Mouse (Mus musculus) layer of hippocampus, postnatal 10 days (tissue): ENCODE results near the gene Saysd1. TPM values are rescaled to one million over a fixed set of nuclear protein-coding genes. Genes with fewer than 3 reads are reported as not detected.

Experiments used
- DNase-seq, 2 experiments: peaks; one replicate each; pipeline ENCODE4 v3.0.0; 2021; ENCODE audit warnings: low spot score in 2 of 2
- long read RNA-seq: library from polyadenylated mRNA; stranded (forward); transcript quantifications from one replicate; pipeline ENCODE4 v2.0.0, GENCODE M21; 2023
- total RNA-seq, 2 experiments: library from RNA; stranded (reverse); gene quantifications; 2 replicates each; pipeline ENCODE4 v1.2.3; 2021

The Saysd1 gene
- total RNA-seq = 1 to 10 TPM; 4.8 to 5.0 TPM
- long read RNA-seq, transcript Saysd1-201 (2 exons, 2,315 nt) = major isoform, 18 of 19 reads
- long read RNA-seq, partial matches to known transcripts = 0 of 19 reads
- long read RNA-seq, other reads (novel, unspliced or antisense) = 1 of 19 reads

DNA sequence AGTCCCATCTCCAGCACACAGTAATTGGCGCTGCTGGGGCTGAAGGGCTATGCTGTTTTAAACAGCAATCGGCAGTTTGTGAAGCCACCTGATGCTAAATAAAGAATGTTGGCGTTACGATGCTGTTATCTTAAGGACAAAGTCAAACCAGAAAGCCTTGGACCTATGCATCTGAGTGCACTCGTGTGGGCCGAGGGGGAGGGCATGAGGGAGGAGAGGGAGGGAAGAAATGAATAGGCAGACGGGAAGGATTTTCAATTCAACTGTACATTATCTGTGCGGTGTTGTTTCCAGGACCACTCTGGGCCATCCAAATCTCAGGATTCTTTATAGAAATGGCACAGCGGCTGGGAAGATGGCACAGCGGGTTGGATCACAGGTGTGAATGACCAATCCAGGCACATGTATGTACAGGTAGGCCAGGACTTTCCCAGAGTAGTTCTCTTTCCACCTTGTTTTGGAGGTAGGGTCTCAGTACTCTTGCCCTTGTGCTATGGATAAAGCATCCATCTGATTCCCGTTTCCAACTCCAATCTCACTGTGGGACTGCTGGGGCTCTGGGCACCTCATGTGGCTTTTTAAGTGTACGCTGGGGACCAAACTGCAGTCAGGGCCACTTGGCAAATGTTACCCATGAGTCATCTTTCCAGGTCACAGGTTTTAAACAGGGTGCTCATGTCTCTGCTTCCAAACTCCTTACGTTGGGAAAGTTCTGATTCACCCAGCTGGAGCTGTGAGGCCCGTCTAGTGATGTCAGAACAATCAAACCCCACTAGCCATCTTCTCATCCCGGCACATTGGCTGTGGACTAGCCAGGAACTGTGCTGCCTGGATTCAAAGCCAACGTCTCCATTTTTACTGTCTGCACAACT, at the start of gene Saysd1:
TSS of gene Saysd1 (minus strand) at position 51 of the 872 bp plus-strand sequence.
- DNase-seq = no peak

- DNase-seq = no peak
Observed at GRCm38 (mm10) chr14:20185426-20185825, 47.1 kb upstream of the Saysd1 start.

DNA sequence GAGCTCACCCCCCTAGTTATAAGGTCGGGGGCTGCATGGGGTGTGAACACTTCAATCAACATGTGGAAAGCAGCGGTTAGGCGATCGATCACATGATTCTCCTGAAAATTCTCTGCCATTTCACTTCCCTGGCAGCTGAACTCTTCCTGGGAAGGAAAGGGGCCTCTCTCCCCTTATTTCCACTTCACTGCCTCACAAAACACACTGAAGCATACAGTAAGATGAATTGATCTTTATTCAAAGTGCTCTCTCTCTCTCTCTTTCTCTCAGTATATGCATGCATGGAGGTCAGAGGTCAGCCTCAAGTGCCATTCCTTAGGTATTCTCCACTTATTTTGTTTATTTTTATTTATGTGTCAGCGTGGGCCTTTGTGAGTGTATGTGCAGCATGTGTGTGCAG, 45.4 kb upstream of the Saysd1 start:
- DNase-seq = no peak

- no peak for DNase-seq
Observed at GRCm38 (mm10) chr14:20182596-20182995, 44.3 kb upstream of the Saysd1 start.

- DNase-seq = peak; percentile 74 to 81
Observed at GRCm38 (mm10) chr14:20181466-20181921, 43.2 kb upstream of the Saysd1 start, which contains the start of gene Kcnk5. Gene Kcnk5, minus strand, starts transcription at chr14:20181809.

GRCm38 (mm10) chr14:20180751-20181162, 42.4 kb upstream of the Saysd1 start:
- no peak for DNase-seq

DNA sequence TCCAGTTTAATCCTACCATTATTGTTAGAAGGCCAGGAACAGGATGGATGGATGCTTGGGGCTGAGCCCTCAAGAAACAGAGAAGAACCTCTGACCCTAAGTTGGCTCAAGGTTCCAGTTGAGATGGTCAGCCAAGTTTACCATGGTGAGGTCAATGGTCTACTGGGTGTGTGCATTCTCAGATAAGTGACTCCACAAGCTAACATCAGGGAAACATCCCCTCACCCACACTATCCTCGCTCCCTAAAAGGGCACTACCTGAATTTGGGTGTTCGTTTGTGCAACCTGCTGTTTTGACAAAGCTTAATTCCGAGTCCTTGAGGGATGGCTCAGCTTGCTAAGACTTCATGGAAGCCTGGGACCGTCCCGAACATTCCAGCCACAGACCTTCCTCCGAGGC, 42.0 kb upstream of the Saysd1 start:
- no peak for DNase-seq

DNA sequence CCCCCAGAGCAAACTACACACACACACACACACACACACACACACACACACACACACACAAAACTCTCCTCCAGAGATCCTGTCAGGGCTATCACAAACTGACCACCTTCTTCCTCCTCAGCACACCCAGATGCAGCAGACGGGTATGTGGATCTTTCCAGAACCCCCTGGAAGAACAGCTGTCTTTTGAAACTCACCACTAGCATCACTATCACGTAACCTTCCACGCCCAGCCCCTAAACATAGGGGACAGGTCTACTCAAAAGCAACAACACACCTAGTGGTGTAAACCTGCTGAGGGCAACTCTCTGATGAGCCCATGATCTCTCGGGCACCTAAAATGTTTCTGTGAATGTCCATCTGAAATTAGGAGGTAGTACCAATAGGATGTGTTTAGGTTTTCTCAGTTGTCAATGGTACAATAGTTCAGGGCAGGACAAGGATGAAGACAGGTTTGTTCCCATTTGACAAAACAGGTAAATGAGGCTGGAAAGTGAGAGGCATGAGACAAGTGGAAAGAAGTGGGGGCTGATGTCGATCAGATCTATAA, 41.5 kb upstream of the Saysd1 start:
- DNase-seq = no peak

GRCm38 (mm10) chr14:20179080-20179479, 40.7 kb upstream of the Saysd1 start:
- DNase-seq = no peak

DNA sequence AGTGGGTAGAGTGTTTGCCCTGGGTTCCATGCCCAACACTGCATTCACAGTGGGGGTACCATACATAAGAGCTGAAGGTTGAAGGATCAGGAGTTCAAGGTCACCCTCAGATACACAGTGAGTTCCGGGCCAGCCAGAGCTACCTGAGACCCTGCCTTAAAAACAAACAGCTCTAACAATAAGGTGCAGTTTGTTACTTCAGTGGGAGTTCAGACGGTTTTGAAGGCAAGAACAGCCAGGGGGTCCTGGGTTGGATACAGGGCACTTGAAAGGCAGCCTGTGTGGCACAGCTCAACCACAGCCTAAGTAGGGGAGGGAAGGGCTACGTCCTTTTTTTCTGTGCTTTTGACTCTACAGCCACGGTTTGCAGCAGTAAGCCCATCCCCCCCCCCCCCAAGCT, 40.3 kb upstream of the Saysd1 start:
- DNase-seq = no peak

GRCm38 (mm10) chr14:20177494-20178123, 39.3 kb upstream of the Saysd1 start:
- no peak for DNase-seq

DNA sequence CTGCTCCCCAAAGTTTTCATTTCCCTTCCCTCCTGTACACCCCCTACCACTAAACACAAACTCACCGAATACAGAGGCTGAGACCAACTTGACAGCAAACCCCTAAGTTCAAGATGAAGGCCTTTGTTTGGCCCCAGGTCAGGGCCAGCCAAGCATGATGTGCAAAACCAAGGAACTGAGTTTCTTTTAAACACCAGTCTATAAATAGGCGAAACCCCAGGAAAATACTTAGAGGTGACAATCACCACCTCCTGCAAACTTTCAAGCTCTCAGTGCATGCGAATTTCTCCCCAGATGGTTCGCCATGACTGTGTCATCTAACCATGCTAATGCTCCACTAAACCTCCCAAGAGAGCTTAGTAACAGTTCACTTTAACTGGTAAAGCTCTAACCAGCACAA, 37.4 kb upstream of the Saysd1 start:
- DNase-seq = no peak

DNA sequence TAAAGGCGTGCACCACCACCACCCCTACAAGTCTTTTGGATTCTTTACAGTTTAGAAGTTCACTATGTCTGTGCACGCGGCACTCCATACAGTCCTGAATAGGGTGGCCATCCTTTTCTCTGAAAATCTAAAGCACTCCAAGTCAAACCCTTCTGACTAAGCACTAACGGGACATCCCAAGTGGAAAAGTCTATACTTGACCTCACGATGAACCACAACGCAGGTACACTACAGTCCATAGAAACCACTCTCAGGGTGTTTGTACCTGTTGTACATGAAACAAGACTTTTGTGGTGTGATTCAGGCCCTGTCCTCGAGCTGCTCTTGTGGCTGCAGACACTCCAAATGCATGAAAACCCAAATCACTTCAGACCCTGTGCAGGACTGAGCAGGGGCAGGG, 36.8 kb upstream of the Saysd1 start:
- no peak for DNase-seq

- no peak for DNase-seq
Observed at GRCm38 (mm10) chr14:20174696-20175095, 36.4 kb upstream of the Saysd1 start.

GRCm38 (mm10) chr14:20173873-20174490, 35.6 kb upstream of the Saysd1 start:
- no peak for DNase-seq

DNA sequence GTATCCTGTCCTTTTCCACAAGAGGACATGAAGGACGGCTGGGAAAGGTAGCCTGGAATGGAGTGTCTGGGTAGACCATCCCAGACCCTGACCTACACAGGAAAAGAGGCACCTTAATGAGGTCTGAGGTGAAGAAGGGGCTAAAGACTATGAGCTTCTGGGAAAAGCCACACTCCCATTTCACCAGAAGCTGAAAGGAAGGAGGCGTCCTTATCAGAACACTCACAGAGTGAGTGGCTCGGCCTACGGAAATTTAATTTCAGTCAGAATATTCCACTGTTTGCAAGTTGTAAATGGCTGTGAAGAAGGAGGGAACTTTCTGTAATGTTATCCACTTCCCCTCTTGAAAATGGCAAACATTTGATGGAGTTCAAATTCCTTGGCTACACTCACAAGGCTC, 34.6 kb upstream of the Saysd1 start:
- no peak for DNase-seq

DNA sequence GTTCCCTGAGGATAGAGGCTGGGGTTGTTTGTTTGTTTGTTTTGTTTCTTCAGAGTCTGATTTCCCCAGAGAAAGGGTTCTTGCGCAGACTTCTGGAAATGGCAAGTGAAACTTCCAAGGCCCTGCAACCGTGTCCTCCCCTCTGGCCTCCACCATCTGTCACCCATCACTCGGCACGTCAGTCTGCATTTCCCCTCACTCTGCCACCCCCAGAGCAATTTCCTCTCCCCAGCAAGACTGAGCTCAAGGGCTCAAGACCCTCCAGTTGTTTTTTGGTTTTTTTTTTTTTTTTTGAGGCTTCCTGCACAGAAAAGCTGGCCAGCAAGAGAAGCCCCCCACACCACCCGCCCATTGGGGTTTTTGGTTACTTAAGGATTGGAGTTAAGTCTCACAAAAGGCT, 34.2 kb upstream of the Saysd1 start:
- DNase-seq = no peak

DNA sequence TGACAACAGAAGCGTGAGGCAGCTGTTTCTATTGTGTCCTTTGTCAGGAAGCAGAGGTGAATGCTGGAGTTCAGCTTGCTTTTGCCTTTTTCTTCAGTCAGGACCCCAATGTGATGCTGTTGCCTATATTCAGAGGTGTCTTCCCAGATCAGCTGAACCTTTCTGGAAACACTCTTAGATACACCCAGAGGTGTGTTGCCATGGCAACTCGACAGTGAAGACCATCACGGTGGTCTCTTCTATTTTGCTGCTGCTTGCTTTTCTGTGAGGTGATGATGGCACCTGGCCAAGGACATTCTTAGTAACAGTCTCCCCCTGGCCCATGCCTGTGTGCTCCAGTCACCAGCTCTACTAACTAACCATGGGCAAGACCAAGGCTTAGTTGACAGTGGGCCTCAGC, 33.5 kb upstream of the Saysd1 start:
- DNase-seq = no peak

GRCm38 (mm10) chr14:20169251-20169650, 30.9 kb upstream of the Saysd1 start:
- DNase-seq = no peak

GRCm38 (mm10) chr14:20168478-20168877, 30.1 kb upstream of the Saysd1 start:
- DNase-seq = no peak

DNA sequence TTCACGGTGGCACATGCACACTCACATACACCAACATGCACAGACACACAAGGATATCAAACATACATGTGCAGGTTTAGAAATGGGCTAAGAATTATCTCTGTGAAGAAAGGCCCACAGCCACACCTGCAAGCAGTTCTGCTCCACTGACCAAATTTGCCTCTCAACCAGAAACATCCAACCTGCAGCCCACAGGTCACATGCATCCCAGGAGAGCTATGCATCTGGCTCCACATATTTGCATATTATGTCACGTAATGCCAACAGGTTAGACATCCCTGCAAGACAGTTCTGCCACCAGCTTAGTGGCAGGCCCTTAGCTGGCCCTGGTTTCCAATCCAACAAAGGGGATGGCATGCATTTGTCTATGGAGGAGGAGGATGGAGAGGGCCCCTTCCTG, 29.7 kb upstream of the Saysd1 start:
- DNase-seq = no peak

DNA sequence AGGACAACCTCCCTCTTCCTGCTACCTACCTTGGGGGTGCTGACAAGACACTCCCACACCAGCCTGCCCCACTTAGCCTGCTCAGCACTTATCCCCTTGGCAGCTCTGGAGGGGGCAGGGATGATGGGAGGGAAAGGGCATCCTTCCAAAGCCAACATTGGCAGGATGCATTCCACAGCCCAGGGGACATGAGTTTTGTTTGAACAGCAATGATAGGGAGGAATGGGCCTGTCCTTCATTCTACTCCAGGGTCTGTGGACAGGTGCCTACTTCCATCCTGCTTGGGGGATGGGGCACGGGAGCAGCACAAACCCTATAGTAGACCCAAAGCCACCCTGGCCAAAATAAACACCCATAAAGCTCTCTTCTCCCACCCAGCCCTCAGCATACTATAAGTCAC, 27.1 kb upstream of the Saysd1 start:
- no peak for DNase-seq
